Mouse (Mus musculus) midbrain, embryonic 10.5 days (tissue): ENCODE results near the gene Txk. TPM values are rescaled to one million over a fixed set of nuclear protein-coding genes. Genes with fewer than 3 reads are reported as not detected.
A peak's percentile ranks its signal among the peaks of the same experiment; 100 is the strongest.

Experiments used
- DNase-seq: peaks from one replicate; pipeline ENCODE4 v3.0.0-alpha.2; 2017; ENCODE audit warnings: low spot score
- H3K27ac ChIP-seq: fragments of 300-500 bp; sonication (generic); replicated peaks from 2 replicates; pipeline ENCODE4 v1.5.1; 2016; ENCODE audit warnings: mild to moderate bottlenecking
- H3K27me3 ChIP-seq: fragments of 300-500 bp; sonication (generic); 2 replicates; pipeline ENCODE4 v1.6.1; 2016; ENCODE audit warnings: low read depth, mild to moderate bottlenecking; ENCODE audit not compliant: poor library complexity, severe bottlenecking
- H3K36me3 ChIP-seq: fragments of 300-500 bp; sonication (generic); 2 replicates; pipeline ENCODE4 v1.6.1; 2016; ENCODE audit warnings: mild to moderate bottlenecking, moderate library complexity
- H3K4me1 ChIP-seq: fragments of 300-500 bp; sonication (generic); 2 replicates; pipeline ENCODE4 v1.6.1; 2016
- H3K4me3 ChIP-seq: fragments of 300-500 bp; sonication (generic); 2 replicates; pipeline ENCODE4 v1.5.1; 2016; ENCODE audit warnings: mild to moderate bottlenecking, moderate library complexity
- H3K9me3 ChIP-seq: fragments of 300-500 bp; sonication (generic); replicated peaks from 2 replicates; pipeline ENCODE4 v1.6.1; 2016; ENCODE audit warnings: mild to moderate bottlenecking
- WGBS: fragments of 180-500 bp; shearing (Covaris S2); methylation state at CpG from one replicate; pipeline ENCODE4 v1.1.7; 2016; 5-methylcytosine and 5-hydroxymethylcytosine counted together
- polyA plus RNA-seq: library from polyadenylated mRNA; unstranded; fragments of >200 nt; fragmentation: Nextera tagmentation; extraction: Ambion mirVana; gene quantifications from 2 replicates; pipeline ENCODE4 v1.2.1, GENCODE M21; 2016

The Txk gene
- polyA plus RNA-seq, 1 experiment from 2014 or later = not detected

DNA sequence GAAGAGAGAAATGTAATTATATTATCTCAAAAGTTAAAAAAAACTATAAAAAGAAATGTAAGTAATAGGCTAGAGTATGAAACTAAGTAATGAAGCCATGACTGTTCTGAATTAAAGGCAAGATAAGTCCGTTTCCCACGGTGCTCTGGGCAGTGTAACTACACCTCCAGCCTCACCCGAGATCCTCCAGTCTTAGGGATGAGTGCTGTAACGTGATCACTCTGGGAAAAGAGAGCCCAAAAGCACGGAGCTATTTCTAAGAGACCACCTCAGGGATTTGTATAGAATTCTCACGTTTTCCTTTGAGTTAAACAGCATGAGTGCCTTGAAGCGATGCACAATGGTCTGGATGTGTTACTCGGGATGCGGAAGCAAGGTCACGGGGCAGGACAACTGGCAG, 46.5 kb downstream of the Txk start:
- H3K4me1 ChIP-seq = 0 out of 2 replicates have a peak, but pooled peaks cover 6% of the 10 kb centered on the region
- H3K9me3 ChIP-seq = peaks cover 6% of the 10 kb centered on the region; the same call in 1 of the 2 replicates
- H3K4me3 ChIP-seq = no peak overlapping the region
- H3K27me3 ChIP-seq = no peaks in the 10 kb centered on the region
- no peak overlapping the region for H3K27ac ChIP-seq
- no peaks in the 10 kb centered on the region for H3K36me3 ChIP-seq
- 48% methylated on average over 10 of the region's 10 CpGs for WGBS
- DNase-seq = no peak

- H3K27me3 ChIP-seq = no peaks in the 10 kb centered on the region
Observed at GRCm38 (mm10) chr5:72702202-72702601, 50.4 kb downstream of the Txk start.

GRCm38 (mm10) chr5:72699500-72699818, 53.1 kb downstream of the Txk start:
- Histone ChIP-seq H3K9me3 (no peaks in the 10 kb centered on the region; the same call in 1 of the 2 replicates), H3K4me3 (no peak overlapping the region), H3K4me1 (peaks cover 17% of the 10 kb centered on the region), H3K27ac (no peak overlapping the region), H3K36me3 (no peaks in the 10 kb centered on the region), H3K27me3 (no peaks in the 10 kb centered on the region)
- DNase-seq = no peak
- 29% methylated on average over 2 of the region's 2 CpGs for WGBS

More at GRCm38 (mm10) chr5:72702202-72702601, 50.4 kb downstream of the Txk start:
- no peak for DNase-seq
- no peak overlapping the region for H3K27ac ChIP-seq
- H3K4me3 ChIP-seq = no peak overlapping the region
- peaks cover 23% of the 10 kb centered on the region for H3K4me1 ChIP-seq
- no peaks in the 10 kb centered on the region for H3K36me3 ChIP-seq
- H3K9me3 ChIP-seq = peaks cover 6% of the 10 kb centered on the region; the same call in 1 of the 2 replicates

- Histone ChIP-seq H3K9me3 (no peaks in the 10 kb centered on the region), H3K27me3 (no peaks in the 10 kb centered on the region), H3K36me3 (no peaks in the 10 kb centered on the region), H3K4me3 (no peak overlapping the region), H3K27ac (no peak overlapping the region), H3K4me1 (peaks cover 17% of the 10 kb centered on the region)
- 62% methylated on average over 7 of the region's 7 CpGs for WGBS
- DNase-seq = no peak
Observed at GRCm38 (mm10) chr5:72698818-72699499, 53.6 kb downstream of the Txk start.

- no peak for DNase-seq
- Histone ChIP-seq H3K4me3 (no peak overlapping the region), H3K27me3 (no peaks in the 10 kb centered on the region), H3K4me1 (peaks cover 17% of the 10 kb centered on the region), H3K36me3 (no peaks in the 10 kb centered on the region), H3K27ac (no peak overlapping the region), H3K9me3 (no peaks in the 10 kb centered on the region)
- WGBS = 73% methylated on average over 3 of the region's 3 CpGs
Observed at GRCm38 (mm10) chr5:72698343-72698742, 54.2 kb downstream of the Txk start.

DNA sequence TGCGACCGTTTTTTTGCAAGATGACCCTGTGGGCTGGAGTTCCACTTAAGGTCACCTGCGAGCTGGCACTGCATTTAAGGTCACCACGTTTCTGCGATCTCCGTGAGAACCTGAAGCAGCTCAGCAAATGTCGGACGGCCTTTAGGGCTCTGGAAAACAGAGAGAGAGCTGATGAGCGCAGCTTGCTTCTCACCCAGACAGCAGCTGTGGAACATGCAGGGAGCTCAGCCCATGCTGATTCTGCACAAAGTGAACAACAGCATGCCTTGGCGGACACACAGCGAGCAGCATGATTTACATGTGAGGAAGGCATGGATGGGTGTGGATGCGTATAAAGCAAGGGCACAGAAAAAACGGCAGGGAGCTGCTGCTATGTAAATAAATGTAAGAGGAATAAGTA, 56.1 kb downstream of the Txk start:
- Histone ChIP-seq H3K27me3 (no peaks in the 10 kb centered on the region), H3K9me3 (no peaks in the 10 kb centered on the region), H3K4me1 (peaks cover 17% of the 10 kb centered on the region), H3K27ac (no peak overlapping the region), H3K4me3 (no peak overlapping the region), H3K36me3 (no peaks in the 10 kb centered on the region)
- DNase-seq = no peak
- WGBS = 86% methylated on average over 13 of the region's 13 CpGs

GRCm38 (mm10) chr5:72694684-72695083, 57.9 kb downstream of the Txk start:
- Histone ChIP-seq H3K9me3 (no peaks in the 10 kb centered on the region), H3K27ac (no peak overlapping the region), H3K4me1 (peaks cover 17% of the 10 kb centered on the region), H3K4me3 (no peak overlapping the region), H3K27me3 (no peaks in the 10 kb centered on the region), H3K36me3 (no peaks in the 10 kb centered on the region)
- DNase-seq = no peak
- WGBS = 87% methylated on average over 2 of the region's 2 CpGs

- Histone ChIP-seq H3K36me3 (no peaks in the 10 kb centered on the region), H3K27ac (no peak overlapping the region), H3K4me3 (no peak overlapping the region), H3K4me1 (no peaks in the 10 kb centered on the region), H3K9me3 (peaks cover 3% of the 10 kb centered on the region; the same call in 1 of the 2 replicates), H3K27me3 (no peaks in the 10 kb centered on the region)
- DNase-seq = no peak
- 94% methylated on average over 5 of the region's 5 CpGs for WGBS
Observed at GRCm38 (mm10) chr5:72690516-72690915, 62.1 kb downstream of the Txk start.

DNA sequence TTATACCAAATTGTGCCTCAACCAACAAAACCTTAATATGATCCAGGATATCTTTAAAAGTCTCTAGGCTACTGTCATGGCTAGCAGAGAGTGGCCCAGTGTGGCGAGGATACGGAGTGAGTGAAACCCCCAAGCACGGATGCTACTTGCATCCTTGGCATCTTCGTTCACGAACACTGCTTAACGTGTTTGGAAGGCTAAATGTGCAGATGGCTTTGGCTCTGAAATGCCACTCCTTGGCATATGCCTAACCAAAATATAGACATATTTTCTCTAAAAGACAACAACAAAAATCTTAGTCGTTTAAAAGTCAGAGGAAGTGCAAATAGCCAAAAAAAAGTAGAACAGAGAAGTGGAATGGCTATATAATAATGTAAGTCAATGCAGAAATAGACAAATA, 63.0 kb downstream of the Txk start:
- no peaks in the 10 kb centered on the region for H3K4me1 ChIP-seq
- no peaks in the 10 kb centered on the region for H3K27me3 ChIP-seq
- 94% methylated on average over 7 of the region's 7 CpGs for WGBS
- H3K27ac ChIP-seq = no peak overlapping the region
- H3K9me3 ChIP-seq = peaks cover 3% of the 10 kb centered on the region; the same call in 1 of the 2 replicates
- H3K36me3 ChIP-seq = no peaks in the 10 kb centered on the region
- H3K4me3 ChIP-seq = no peak overlapping the region
- no peak for DNase-seq

- no peak for DNase-seq
- Histone ChIP-seq H3K9me3 (no peaks in the 10 kb centered on the region), H3K27me3 (no peaks in the 10 kb centered on the region), H3K27ac (no peak overlapping the region), H3K4me3 (no peak overlapping the region), H3K36me3 (no peaks in the 10 kb centered on the region), H3K4me1 (no peaks in the 10 kb centered on the region)
- 94% methylated on average over 6 of the region's 6 CpGs for WGBS
Observed at GRCm38 (mm10) chr5:72681451-72681850, 71.1 kb downstream of the Txk start.

DNA sequence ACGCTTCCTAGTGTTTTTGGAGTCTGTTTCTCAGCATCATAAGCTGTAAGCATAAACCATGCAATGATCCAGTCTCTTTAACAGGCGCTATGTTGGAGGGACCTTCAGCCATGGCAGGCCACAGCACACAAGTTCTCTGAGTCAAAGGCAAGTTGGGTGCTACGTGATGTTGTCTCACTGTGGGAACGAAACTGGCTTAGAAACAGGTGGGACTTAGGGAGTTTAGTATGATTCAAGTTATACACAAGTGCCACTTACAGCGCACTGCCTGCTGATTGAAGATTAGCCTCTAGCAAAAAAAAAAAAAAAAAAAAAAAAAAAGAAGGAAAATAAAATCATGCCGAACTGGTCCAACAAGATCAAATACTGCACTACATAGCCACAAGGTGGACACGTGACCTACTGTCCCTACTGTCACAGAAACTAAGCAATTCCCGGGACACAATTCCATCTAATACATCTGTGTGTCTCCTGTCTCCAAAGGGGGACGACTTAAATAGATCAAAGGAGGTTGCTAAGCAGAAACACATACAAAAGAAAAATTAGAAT, 77.5 kb downstream of the Txk start:
- Histone ChIP-seq H3K9me3 (no peaks in the 10 kb centered on the region), H3K4me3 (no peak overlapping the region), H3K27me3 (no peaks in the 10 kb centered on the region), H3K27ac (0 out of 2 replicates have a peak overlapping the region, but pooled peaks have one; percentile 28), H3K36me3 (no peaks in the 10 kb centered on the region), H3K4me1 (peaks cover 18% of the 10 kb centered on the region)
- no peak for DNase-seq
- 86% methylated on average over 9 of the region's 9 CpGs for WGBS

DNA sequence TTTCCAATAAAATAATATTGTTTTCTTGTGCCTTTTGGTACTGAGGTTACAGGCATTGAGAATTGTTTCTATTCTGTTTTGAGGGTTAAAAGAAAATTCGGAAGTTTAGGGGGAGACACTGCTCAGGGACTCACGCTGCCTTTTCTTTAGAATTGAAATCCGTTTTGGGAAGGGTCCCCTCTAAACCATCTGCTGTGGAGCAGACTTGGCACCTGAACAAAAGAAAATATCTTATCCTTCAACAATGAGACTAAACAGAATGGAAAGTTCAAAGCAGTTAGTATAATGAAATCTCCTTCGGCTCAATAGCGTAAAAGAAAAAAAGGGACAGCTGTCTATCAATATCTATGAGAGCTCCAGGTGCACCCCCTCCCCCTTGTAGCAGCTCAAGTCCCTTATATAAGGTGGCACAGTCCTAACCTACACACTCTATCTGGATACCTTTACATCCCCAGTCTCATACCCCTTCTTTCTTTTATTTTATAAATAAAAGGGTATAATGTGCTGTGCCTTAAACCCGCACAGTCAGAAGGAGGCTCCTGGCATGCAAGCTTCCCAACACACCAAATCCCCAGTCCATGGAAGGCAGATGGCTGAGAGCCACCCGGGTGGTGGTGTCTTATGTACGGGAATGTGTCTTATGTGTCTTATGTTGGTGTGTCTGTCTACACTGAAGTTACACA, 81.4 kb downstream of the Txk start:
- Histone ChIP-seq H3K9me3 (no peaks in the 10 kb centered on the region), H3K36me3 (no peaks in the 10 kb centered on the region), H3K27me3 (no peaks in the 10 kb centered on the region), H3K4me1 (peaks cover 19% of the 10 kb centered on the region), H3K4me3 (no peak overlapping the region), H3K27ac (peak overlapping the region; percentile 81)
- DNase-seq = peak; percentile 22
- WGBS = 47% methylated on average over 8 of the region's 8 CpGs

GRCm38 (mm10) chr5:72668351-72668750, 84.2 kb downstream of the Txk start:
- 90% methylated on average over 9 of the region's 9 CpGs for WGBS
- no peak for DNase-seq
- Histone ChIP-seq H3K4me3 (no peak overlapping the region), H3K36me3 (no peaks in the 10 kb centered on the region), H3K9me3 (no peaks in the 10 kb centered on the region), H3K27me3 (no peaks in the 10 kb centered on the region), H3K27ac (no peak overlapping the region), H3K4me1 (peaks cover 19% of the 10 kb centered on the region)
